Mouse (Mus musculus): ENCODE results near the gene Gpr61. TPM values are rescaled to one million over a fixed set of nuclear protein-coding genes. Genes with fewer than 3 reads are reported as not detected.
A peak's percentile ranks its signal among the peaks of the same experiment; 100 is the strongest.

Gpr61 gene
- polyA plus RNA-seq, 1 experiment from 2014 or later, result 0.12 TPM

GRCm38 (mm10) chr3:108195941-108196590, 41.4 kb upstream of the Gpr61 start:
- Histone ChIP-seq H3K9ac (ENCODE audit: low read length) (no peak overlapping the region), H3K36me3 (ENCODE audit: control insufficient read depth, insufficient read depth) (0 out of 2 replicates have a peak, but pooled peaks cover 4% of the 10 kb centered on the region), H3K9me3 (replicated peaks; ENCODE audit: control insufficient read depth, low read length) (no peaks in the 10 kb centered on the region), H3K4me2 (ENCODE audit: low read depth, low read length) (no peak overlapping the region), H3K27ac (ENCODE audit: low read length) (0 out of 2 replicates have a peak overlapping the region, but pooled peaks have one; percentile 3), H3K4me1 (ENCODE audit: control insufficient read depth, insufficient read depth, low read length) (peaks cover 23% of the 10 kb centered on the region), H3K4me3 (ENCODE audit: low read length) (no peak overlapping the region), H3K27me3 (ENCODE audit: control insufficient read depth, insufficient read depth, low read length) (no peaks in the 10 kb centered on the region)
- ATAC-seq (replicated peaks; ENCODE audit: extremely low read depth, insufficient read depth, low FRiP score), result no peak
- 58% methylated on average over 7 of the region's 7 CpGs for whole genome bisulfite sequencing

- WGBS, result 83% methylated on average over 4 of the region's 4 CpGs
- H3K27ac ChIP-seq (ENCODE audit: low read length), result no peak overlapping the region
- no peak overlapping the region for H3K4me2 ChIP-seq (ENCODE audit: low read depth, low read length)
- H3K4me1 ChIP-seq (ENCODE audit: control insufficient read depth, insufficient read depth, low read length), result peaks cover 22% of the 10 kb centered on the region
- H3K9ac ChIP-seq (ENCODE audit: low read length), result no peak overlapping the region
- H3K36me3 ChIP-seq (ENCODE audit: control insufficient read depth, insufficient read depth), result 0 out of 2 replicates have a peak, but pooled peaks cover 4% of the 10 kb centered on the region
- no peaks in the 10 kb centered on the region for H3K27me3 ChIP-seq (ENCODE audit: control insufficient read depth, insufficient read depth, low read length)
- H3K4me3 ChIP-seq (ENCODE audit: low read length), result no peak overlapping the region
- H3K9me3 ChIP-seq (replicated peaks; ENCODE audit: control insufficient read depth, low read length), result no peaks in the 10 kb centered on the region
- ATAC-seq (replicated peaks; ENCODE audit: extremely low read depth, insufficient read depth, low FRiP score), result no peak
Observed at GRCm38 (mm10) chr3:108195287-108195686, 40.6 kb upstream of the Gpr61 start.

- 60% methylated on average over 4 of the region's 4 CpGs for WGBS
- no peaks in the 10 kb centered on the region for H3K9me3 ChIP-seq (replicated peaks; ENCODE audit: control insufficient read depth, low read length)
- no peak overlapping the region for H3K4me2 ChIP-seq (ENCODE audit: low read depth, low read length)
- no peak overlapping the region for H3K4me3 ChIP-seq (ENCODE audit: low read length)
- peaks cover 24% of the 10 kb centered on the region for H3K4me1 ChIP-seq (ENCODE audit: control insufficient read depth, insufficient read depth, low read length)
- H3K36me3 ChIP-seq (ENCODE audit: control insufficient read depth, insufficient read depth), result no peaks in the 10 kb centered on the region
- no peak for ATAC-seq (replicated peaks; ENCODE audit: extremely low read depth, insufficient read depth, low FRiP score)
- no peak overlapping the region for H3K27ac ChIP-seq (ENCODE audit: low read length)
- no peaks in the 10 kb centered on the region for H3K27me3 ChIP-seq (ENCODE audit: control insufficient read depth, insufficient read depth, low read length)
- no peak overlapping the region for H3K9ac ChIP-seq (ENCODE audit: low read length)
Observed at GRCm38 (mm10) chr3:108193686-108194085, 39.0 kb upstream of the Gpr61 start.

GRCm38 (mm10) chr3:108189897-108190296, 35.2 kb upstream of the Gpr61 start:
- Histone ChIP-seq H3K36me3 (ENCODE audit: control insufficient read depth, insufficient read depth) (no peaks in the 10 kb centered on the region), H3K27ac (ENCODE audit: low read length) (no peak overlapping the region), H3K4me1 (ENCODE audit: control insufficient read depth, insufficient read depth, low read length) (peaks cover 9% of the 10 kb centered on the region; the same call in 1 of the 2 replicates), H3K9ac (ENCODE audit: low read length) (no peak overlapping the region), H3K4me3 (ENCODE audit: low read length) (no peak overlapping the region), H3K9me3 (replicated peaks; ENCODE audit: control insufficient read depth, low read length) (no peaks in the 10 kb centered on the region), H3K4me2 (ENCODE audit: low read depth, low read length) (no peak overlapping the region), H3K27me3 (ENCODE audit: control insufficient read depth, insufficient read depth, low read length) (no peaks in the 10 kb centered on the region; the same call in 1 of the 2 replicates)
- 45% methylated on average over 5 of the region's 5 CpGs for WGBS
- no peak for ATAC-seq (replicated peaks; ENCODE audit: extremely low read depth, insufficient read depth, low FRiP score)

GRCm38 (mm10) chr3:108188716-108189490, 34.2 kb upstream of the Gpr61 start:
- Histone ChIP-seq H3K4me3 (ENCODE audit: low read length) (no peak overlapping the region), H3K27me3 (ENCODE audit: control insufficient read depth, insufficient read depth, low read length) (no peaks in the 10 kb centered on the region; the same call in 1 of the 2 replicates), H3K9me3 (replicated peaks; ENCODE audit: control insufficient read depth, low read length) (no peaks in the 10 kb centered on the region), H3K36me3 (ENCODE audit: control insufficient read depth, insufficient read depth) (no peaks in the 10 kb centered on the region), H3K4me1 (ENCODE audit: control insufficient read depth, insufficient read depth, low read length) (peaks cover 8% of the 10 kb centered on the region; the same call in 1 of the 2 replicates), H3K9ac (ENCODE audit: low read length) (no peak overlapping the region), H3K27ac (ENCODE audit: low read length) (no peak overlapping the region), H3K4me2 (ENCODE audit: low read depth, low read length) (no peak overlapping the region)
- no peak for ATAC-seq (replicated peaks; ENCODE audit: extremely low read depth, insufficient read depth, low FRiP score)
- WGBS, result 72% methylated on average over 9 of the region's 9 CpGs

- Histone ChIP-seq H3K27me3 (ENCODE audit: control insufficient read depth, insufficient read depth, low read length) (no peaks in the 10 kb centered on the region; the same call in 1 of the 2 replicates), H3K4me3 (ENCODE audit: low read length) (peak overlapping the region; percentile 62), H3K9me3 (replicated peaks; ENCODE audit: control insufficient read depth, low read length) (no peaks in the 10 kb centered on the region), H3K36me3 (ENCODE audit: control insufficient read depth, insufficient read depth) (no peaks in the 10 kb centered on the region), H3K9ac (ENCODE audit: low read length) (no peak overlapping the region), H3K4me1 (ENCODE audit: control insufficient read depth, insufficient read depth, low read length) (0 out of 2 replicates have a peak, but pooled peaks cover 6% of the 10 kb centered on the region), H3K4me2 (ENCODE audit: low read depth, low read length) (peak overlapping the region; percentile 83), H3K27ac (ENCODE audit: low read length) (no peak overlapping the region)
- ATAC-seq (replicated peaks; ENCODE audit: extremely low read depth, insufficient read depth, low FRiP score), result no peak
- WGBS, result 72% methylated on average over 20 of the region's 20 CpGs
Observed at GRCm38 (mm10) chr3:108187111-108187795, 32.6 kb upstream of the Gpr61 start.

GRCm38 (mm10) chr3:108186098-108187047, 31.7 kb upstream of the Gpr61 start, which contains the start of gene Amigo1:
Amigo1 (plus strand) TSS chr3:108186335.
- Histone ChIP-seq H3K4me3 (ENCODE audit: low read length) (peak within 1 kb of the TSS; percentile 62), H3K9ac (ENCODE audit: low read length) (peak within 1 kb of the TSS; percentile 73), H3K4me1 (ENCODE audit: control insufficient read depth, insufficient read depth, low read length) (0 out of 2 replicates have a peak, but pooled peaks cover 6% of the 10 kb centered on the region), H3K27me3 (ENCODE audit: control insufficient read depth, insufficient read depth, low read length) (no peaks in the 10 kb centered on the region; the same call in 1 of the 2 replicates), H3K9me3 (replicated peaks; ENCODE audit: control insufficient read depth, low read length) (no peaks in the 10 kb centered on the region), H3K4me2 (ENCODE audit: low read depth, low read length) (peak within 1 kb of the TSS; percentile 83), H3K36me3 (ENCODE audit: control insufficient read depth, insufficient read depth) (no peaks in the 10 kb centered on the region), H3K27ac (ENCODE audit: low read length) (no peak within 1 kb of the TSS)
- ATAC-seq (replicated peaks; ENCODE audit: extremely low read depth, insufficient read depth, low FRiP score), result peak; percentile 74
- 2% methylated on average over 87 of the region's 100 CpGs for WGBS

- WGBS, result 4% methylated on average over 16 of the region's 16 CpGs
- peak overlapping the region; percentile 62 for H3K4me3 ChIP-seq (ENCODE audit: low read length)
- no peak overlapping the region for H3K27ac ChIP-seq (ENCODE audit: low read length)
- no peaks in the 10 kb centered on the region; the same call in 1 of the 2 replicates for H3K27me3 ChIP-seq (ENCODE audit: control insufficient read depth, insufficient read depth, low read length)
- H3K4me2 ChIP-seq (ENCODE audit: low read depth, low read length), result peak overlapping the region; percentile 83
- 0 out of 2 replicates have a peak, but pooled peaks cover 6% of the 10 kb centered on the region for H3K4me1 ChIP-seq (ENCODE audit: control insufficient read depth, insufficient read depth, low read length)
- H3K9ac ChIP-seq (ENCODE audit: low read length), result peak overlapping the region; percentile 73
- no peak for ATAC-seq (replicated peaks; ENCODE audit: extremely low read depth, insufficient read depth, low FRiP score)
- H3K9me3 ChIP-seq (replicated peaks; ENCODE audit: control insufficient read depth, low read length), result no peaks in the 10 kb centered on the region
- no peaks in the 10 kb centered on the region for H3K36me3 ChIP-seq (ENCODE audit: control insufficient read depth, insufficient read depth)
Observed at GRCm38 (mm10) chr3:108185460-108186097, 30.9 kb upstream of the Gpr61 start.
